Mouse (Mus musculus): ENCODE measurements at regions not wholly inside any gene's neighbourhood (a gene's known extent, or its start where the extent isn't known, plus 50 kb on each side); places are given as distances from the start of the nearest gene placed in this dataset.
A peak's percentile ranks its signal among the peaks of the same experiment; 100 is the strongest.

DNA sequence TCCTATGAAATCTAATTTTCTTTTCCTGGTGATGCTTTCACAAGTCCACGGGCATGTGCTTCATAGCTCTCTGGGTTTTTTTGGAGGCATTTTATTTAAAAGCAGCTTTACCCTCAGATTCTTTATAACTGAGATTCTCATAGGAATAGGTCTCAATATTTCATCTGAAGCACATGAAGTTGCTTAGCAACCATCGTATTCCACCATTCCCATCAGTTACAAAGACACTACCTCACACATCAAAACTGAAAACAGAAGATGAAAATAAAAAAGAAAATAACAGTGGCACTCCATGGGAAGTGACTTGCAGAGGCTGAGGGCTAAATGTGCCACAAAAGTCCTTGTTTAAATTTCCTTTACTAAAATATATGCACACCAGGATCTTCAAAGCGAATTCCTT, 384.0 kb upstream of the 1700015G11Rik start:
- no peak overlapping the region for H3K4me3 ChIP-seq (ENCODE audit: low read depth, low read length)
- no peaks in the 10 kb centered on the region for H3K9me3 ChIP-seq (replicated peaks; ENCODE audit: control insufficient read depth, low read length)
- DNase-seq (ENCODE audit: low spot score) (no peak), ATAC-seq (ENCODE audit: insufficient read depth, low read depth) (no peak)
- 66% methylated on average over 3 of the region's 3 CpGs for WGBS
- H3K36me3 ChIP-seq (replicated peaks; ENCODE audit: control insufficient read depth, insufficient read depth, low read length) = no peaks in the 10 kb centered on the region
- no peak overlapping the region for H3K9ac ChIP-seq (replicated peaks; ENCODE audit: low read depth, low read length)
- no peaks in the 10 kb centered on the region for H3K4me1 ChIP-seq (ENCODE audit: control insufficient read depth, insufficient read depth)
- H3K4me2 ChIP-seq (ENCODE audit: low read depth, low read length) = no peak overlapping the region
- TF ChIP-seq EP300 (IDR thresholded peaks at IDR 0.05; ENCODE audit: low read depth) = no peak
- TF ChIP-seq CTCF (IDR thresholded peaks at IDR 0.05; ENCODE audit: low read depth) = no peak
- H3K27ac ChIP-seq (ENCODE audit: low read depth) = no peak overlapping the region
- H3K27me3 ChIP-seq (ENCODE audit: control insufficient read depth, insufficient read depth, low read length) = no peaks in the 10 kb centered on the region

DNA sequence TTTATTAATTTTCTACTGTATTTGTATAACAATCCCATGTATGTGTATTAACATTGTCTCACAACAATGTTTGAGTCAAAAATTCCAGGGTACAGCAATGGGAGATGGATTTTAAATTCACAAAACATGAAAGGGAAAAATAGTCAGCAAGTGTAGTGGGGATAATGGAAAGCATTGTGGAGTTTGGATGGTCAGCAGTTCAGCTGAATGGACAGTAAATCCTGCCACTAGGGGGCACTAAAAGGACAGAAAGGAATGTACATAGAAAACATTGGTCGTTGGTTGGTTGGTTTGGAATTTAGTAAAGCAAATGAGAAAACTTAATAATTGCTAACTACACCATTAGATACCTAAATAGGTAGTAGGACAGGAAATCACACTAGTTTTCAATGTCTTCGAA, 376.3 kb upstream of the 1700015G11Rik start:
- no peak for TF ChIP-seq EP300 (IDR thresholded peaks at IDR 0.05; ENCODE audit: low read depth)
- TF ChIP-seq CTCF (IDR thresholded peaks at IDR 0.05; ENCODE audit: low read depth) = peak; percentile 68
- H3K4me2 ChIP-seq (ENCODE audit: low read depth, low read length) = no peak overlapping the region
- no peaks in the 10 kb centered on the region for H3K27me3 ChIP-seq (ENCODE audit: control insufficient read depth, insufficient read depth, low read length)
- DNase-seq (ENCODE audit: low spot score) (peak; percentile 32), ATAC-seq (ENCODE audit: insufficient read depth, low read depth) (no peak)
- no peaks in the 10 kb centered on the region for H3K4me1 ChIP-seq (ENCODE audit: control insufficient read depth, insufficient read depth)
- 20% methylated on average over 2 of the region's 2 CpGs for WGBS
- H3K4me3 ChIP-seq (ENCODE audit: low read depth, low read length) = no peak overlapping the region
- no peak overlapping the region for H3K27ac ChIP-seq (ENCODE audit: low read depth)
- no peak overlapping the region for H3K9ac ChIP-seq (replicated peaks; ENCODE audit: low read depth, low read length)
- no peaks in the 10 kb centered on the region for H3K9me3 ChIP-seq (replicated peaks; ENCODE audit: control insufficient read depth, low read length)
- H3K36me3 ChIP-seq (replicated peaks; ENCODE audit: control insufficient read depth, insufficient read depth, low read length) = no peaks in the 10 kb centered on the region

Measured in heart, postnatal 0 days (tissue).